ENCODE assay signal across 32 mouse cellular contexts in genomic region chr7:35467856-35468255, GRCm38 (mm10). TPM values are rescaled to one million over a fixed set of nuclear protein-coding genes. Genes with fewer than 3 reads are reported as not detected.
"Had no signal": no experiment of that assay in that cellular context is flagged by ENCODE, and none has a peak within 500 bp of the region (broad histone marks: within the 10 kb centered on the region; RNA-seq: fewer than 3 reads in every experiment).

No protein-coding gene starts in this region.

- H3K9me3 ChIP-seq: heart, embryonic 13.5 days; heart, embryonic 15.5 days; hindbrain, embryonic 13.5 days; hindbrain, embryonic 15.5 days; limb, embryonic 13.5 days; limb, embryonic 15.5 days; liver, embryonic 12.5 days had no signal

- H3K4me3 ChIP-seq: heart, adult 2 months; heart, embryonic 13.5 days; heart, embryonic 15.5 days; hindbrain, embryonic 13.5 days; hindbrain, embryonic 15.5 days; layer of hippocampus, adult 2 months; left cerebral cortex, adult 2 months; limb, embryonic 13.5 days; limb, embryonic 15.5 days; liver, embryonic 12.5 days had no signal

- ATAC-seq: hindbrain, postnatal 0 days; intestine, embryonic 16.5 days; liver, embryonic 12.5 days had no signal

- H3K4me1 ChIP-seq: heart, embryonic 15.5 days; hindbrain, embryonic 13.5 days; hindbrain, embryonic 15.5 days; limb, embryonic 13.5 days; limb, embryonic 15.5 days; liver, embryonic 12.5 days had no signal

- H3K27me3 ChIP-seq: heart, embryonic 13.5 days; heart, embryonic 15.5 days; hindbrain, embryonic 13.5 days; hindbrain, embryonic 15.5 days; limb, embryonic 13.5 days; limb, embryonic 15.5 days; liver, embryonic 12.5 days had no signal

- H3K36me3 ChIP-seq: heart, embryonic 13.5 days; heart, embryonic 15.5 days; hindbrain, embryonic 13.5 days; hindbrain, embryonic 15.5 days; limb, embryonic 13.5 days; limb, embryonic 15.5 days; liver, embryonic 12.5 days had no signal

- H3K27ac ChIP-seq: heart, adult 2 months; heart, embryonic 13.5 days; heart, embryonic 15.5 days; hindbrain, embryonic 13.5 days; hindbrain, embryonic 15.5 days; hindbrain, postnatal 0 days; layer of hippocampus, adult 2 months; left cerebral cortex, adult 2 months; limb, embryonic 13.5 days; limb, embryonic 15.5 days; liver, embryonic 12.5 days; liver, embryonic 14.5 days had no signal

- DNase-seq: gastrocnemius, postnatal 14 days; gastrocnemius, postnatal 36 days; heart, adult 11 months; heart, adult 2 months; heart, postnatal 14 days; heart, postnatal 36 days; kidney, adult 11 months; kidney, adult 2 months; kidney, postnatal 10 days; kidney, postnatal 25 days; kidney, postnatal 4 days had no signal

- H3K9ac ChIP-seq: heart, embryonic 13.5 days; heart, embryonic 15.5 days; hindbrain, embryonic 13.5 days; hindbrain, embryonic 15.5 days; limb, embryonic 13.5 days; limb, embryonic 15.5 days; liver, embryonic 12.5 days; liver, embryonic 14.5 days had no signal

- H3K4me2 ChIP-seq: heart, embryonic 11.5 days; heart, embryonic 13.5 days; heart, embryonic 15.5 days; hindbrain, embryonic 13.5 days; hindbrain, embryonic 15.5 days; limb, embryonic 13.5 days; limb, embryonic 15.5 days; liver, embryonic 12.5 days had no signal

RNA-seq across cellular contexts. Expression of gene Slc7a9, which starts 19.3 kb away (rescaled TPM):
- total RNA-seq: gastrocnemius, adult 8-10 months; gastrocnemius, postnatal 14 days; gastrocnemius, postnatal 36 days; heart, adult 2 months; heart, postnatal 14 days; heart, postnatal 36 days; hematopoietic stem cell, adult 5-6 weeks; hindbrain, postnatal 0 days; layer of hippocampus, adult 2 months; layer of hippocampus, postnatal 10 days; layer of hippocampus, postnatal 25 days; left cerebral cortex, adult 2 months; left cerebral cortex, postnatal 14 days; left cerebral cortex, postnatal 36 days; liver, adult 2 months had no signal
- polyA plus RNA-seq: heart, adult 2 months; hindbrain, embryonic 11.5 days; hindbrain, embryonic 13.5 days; hindbrain, embryonic 15.5 days; hindbrain, postnatal 0 days had no signal
